Mouse (Mus musculus) stomach, postnatal 0 days (tissue): Measurements from ENCODE around the gene Adcy5. TPM values are rescaled to one million over a fixed set of nuclear protein-coding genes. Genes with fewer than 3 reads are reported as not detected.
A peak's percentile ranks its signal among the peaks of the same experiment; 100 is the strongest.

ENCODE experiments used
- ATAC-seq: fragments of 200-750 bp; cut with Nextera tagmentation; 2 replicates; pipeline ENCODE4 v1.8.0; 2017; ENCODE audit not compliant: low FRiP score, low TSS enrichment
- DNase-seq: peaks from one replicate; pipeline ENCODE4 v3.0.0-alpha.2; 2016; ENCODE audit warnings: low spot score
- H3K27ac ChIP-seq: fragments of 300-500 bp; sonication (generic); replicated peaks from 2 replicates; pipeline ENCODE4 v1.5.1; 2014; ENCODE audit warnings: mild to moderate bottlenecking, control low read depth
- H3K27me3 ChIP-seq: fragments of 300-500 bp; sonication (generic); 2 replicates; pipeline ENCODE4 v1.6.1; 2014; ENCODE audit warnings: low read length; ENCODE audit not compliant: control insufficient read depth, insufficient read depth
- H3K36me3 ChIP-seq: fragments of 300-500 bp; sonication (generic); 2 replicates; pipeline ENCODE4 v1.6.1; 2014; ENCODE audit warnings: low read length, mixed read lengths; ENCODE audit not compliant: control insufficient read depth, insufficient read depth
- H3K4me1 ChIP-seq: fragments of 300-500 bp; sonication (generic); replicated peaks from 2 replicates; pipeline ENCODE4 v1.6.1; 2014; ENCODE audit warnings: antibody characterized with exemption; ENCODE audit not compliant: control insufficient read depth, insufficient read depth
- H3K4me2 ChIP-seq: fragments of 300-500 bp; sonication (generic); replicated peaks from 2 replicates; pipeline ENCODE4 v1.6.1; 2014; ENCODE audit warnings: low read depth, mild to moderate bottlenecking, control low read depth, moderate library complexity
- H3K4me3 ChIP-seq: fragments of 300-500 bp; sonication (generic); 2 replicates; pipeline ENCODE4 v1.5.1; 2014; ENCODE audit warnings: low read depth, low read length, control low read depth
- H3K9ac ChIP-seq: fragments of 300-500 bp; sonication (generic); 2 replicates; pipeline ENCODE4 v1.6.1; 2014; ENCODE audit warnings: mild to moderate bottlenecking, low read length, control low read depth, mixed read lengths
- H3K9me3 ChIP-seq: fragments of 300-500 bp; sonication (generic); 2 replicates; pipeline ENCODE4 v1.6.1; 2016; ENCODE audit warnings: low read length; ENCODE audit not compliant: control insufficient read depth
- CTCF ChIP-seq: IDR thresholded peaks from 2 replicates; pipeline ENCODE4 v1.5.1; 2016; ENCODE audit warnings: antibody characterized with exemption, low read depth, mild to moderate bottlenecking, moderate library complexity
- EP300 ChIP-seq: optimal IDR thresholded peaks from 2 replicates; pipeline ENCODE3; 2016; ENCODE audit warnings: antibody characterized with exemption
- WGBS: fragments of 180-500 bp; shearing (Covaris S2); extraction: QIAGEN DNeasy Blood & Tissue Kit; methylation state at CpG from one replicate; pipeline ENCODE4 v1.1.7; 2014; 5-methylcytosine and 5-hydroxymethylcytosine counted together
- polyA plus RNA-seq: library from polyadenylated mRNA; unstranded; fragments of >200 nt; fragmentation: Nextera tagmentation; extraction: Ambion mirVana; gene quantifications from 2 replicates; pipeline ENCODE4 v1.2.1, GENCODE M21; 2015

The Adcy5 gene
- polyA plus RNA-seq, 1 experiment from 2014 or later = 2.2 TPM

GRCm38 (mm10) chr16:35190777-35191176 lies 36.1 kb downstream of the Adcy5 start:
- 70% methylated on average over 7 of the region's 7 CpGs for WGBS
- no peak overlapping the region for H3K9ac ChIP-seq
- no peaks in the 10 kb centered on the region for H3K9me3 ChIP-seq
- no peak overlapping the region for H3K27ac ChIP-seq
- H3K4me3 ChIP-seq = no peak overlapping the region
- H3K4me1 ChIP-seq = peaks cover 9% of the 10 kb centered on the region
- H3K36me3 ChIP-seq = no peaks in the 10 kb centered on the region
- ATAC-seq (no peak), DNase-seq (no peak)
- no peak overlapping the region for H3K4me2 ChIP-seq
- TF ChIP-seq CTCF (no peak), EP300 (no peak)
- H3K27me3 ChIP-seq = no peaks in the 10 kb centered on the region

GRCm38 (mm10) chr16:35191271-35191670 lies 36.6 kb downstream of the Adcy5 start:
- Histone ChIP-seq H3K9ac (no peak overlapping the region; the same call in 1 of the 2 replicates), H3K4me3 (no peak overlapping the region), H3K4me2 (no peak overlapping the region), H3K4me1 (peaks cover 9% of the 10 kb centered on the region), H3K27me3 (no peaks in the 10 kb centered on the region), H3K36me3 (no peaks in the 10 kb centered on the region), H3K27ac (no peak overlapping the region), H3K9me3 (no peaks in the 10 kb centered on the region)
- TF ChIP-seq EP300 (no peak), CTCF (no peak)
- DNase-seq = no peak
- WGBS = 78% methylated on average over 7 of the region's 7 CpGs
- no peak for ATAC-seq

GRCm38 (mm10) chr16:35192471-35192870 lies 37.8 kb downstream of the Adcy5 start:
- no peak for DNase-seq
- no peak for TF ChIP-seq EP300
- TF ChIP-seq CTCF = no peak
- WGBS = 67% methylated on average over 4 of the region's 4 CpGs
- H3K4me1 ChIP-seq = peaks cover 9% of the 10 kb centered on the region
- no peaks in the 10 kb centered on the region for H3K36me3 ChIP-seq
- H3K27ac ChIP-seq = no peak overlapping the region
- ATAC-seq = no peak
- no peaks in the 10 kb centered on the region for H3K27me3 ChIP-seq
- H3K9me3 ChIP-seq = no peaks in the 10 kb centered on the region
- no peak overlapping the region for H3K4me2 ChIP-seq
- H3K4me3 ChIP-seq = no peak overlapping the region
- no peak overlapping the region for H3K9ac ChIP-seq

- Histone ChIP-seq H3K4me3 (no peak overlapping the region), H3K4me1 (peaks cover 9% of the 10 kb centered on the region), H3K36me3 (no peaks in the 10 kb centered on the region), H3K4me2 (no peak overlapping the region), H3K27me3 (no peaks in the 10 kb centered on the region), H3K9ac (no peak overlapping the region), H3K9me3 (no peaks in the 10 kb centered on the region), H3K27ac (no peak overlapping the region)
- WGBS = 33% methylated on average over 3 of the region's 3 CpGs
- TF ChIP-seq CTCF (no peak), EP300 (no peak)
- ATAC-seq (peak; percentile 30; the same call in 1 of the 2 replicates), DNase-seq (no peak)
Observed at GRCm38 (mm10) chr16:35193357-35193756, 38.7 kb downstream of the Adcy5 start.

GRCm38 (mm10) chr16:35199721-35200431 lies 45.2 kb downstream of the Adcy5 start:
- H3K4me3 ChIP-seq = no peak overlapping the region
- H3K27ac ChIP-seq = peak overlapping the region; percentile 71
- DNase-seq = no peak
- no peaks in the 10 kb centered on the region for H3K9me3 ChIP-seq
- no peak for TF ChIP-seq CTCF
- no peak for TF ChIP-seq EP300
- ATAC-seq = peak; percentile 57; the same call in 1 of the 2 replicates
- no peak overlapping the region for H3K4me2 ChIP-seq
- no peaks in the 10 kb centered on the region for H3K27me3 ChIP-seq
- H3K4me1 ChIP-seq = peaks cover 6% of the 10 kb centered on the region; the same call in 1 of the 2 replicates
- WGBS = 35% methylated on average over 5 of the region's 6 CpGs
- H3K36me3 ChIP-seq = no peaks in the 10 kb centered on the region
- H3K9ac ChIP-seq = no peak overlapping the region

- no peak for ATAC-seq
- Histone ChIP-seq H3K36me3 (no peaks in the 10 kb centered on the region), H3K4me1 (peaks cover 8% of the 10 kb centered on the region; the same call in 1 of the 2 replicates), H3K27ac (peak overlapping the region; percentile 71), H3K4me2 (no peak overlapping the region), H3K9ac (no peak overlapping the region), H3K27me3 (no peaks in the 10 kb centered on the region), H3K9me3 (no peaks in the 10 kb centered on the region), H3K4me3 (no peak overlapping the region)
- no peak for DNase-seq
- WGBS = 57% methylated on average over 9 of the region's 9 CpGs
- TF ChIP-seq CTCF (peak; percentile 21), EP300 (no peak)
Observed at GRCm38 (mm10) chr16:35200432-35201142, 45.9 kb downstream of the Adcy5 start.
